Mouse (Mus musculus): Measurements from ENCODE around the gene Agfg2. TPM values are rescaled to one million over a fixed set of nuclear protein-coding genes. Genes with fewer than 3 reads are reported as not detected.

The Agfg2 gene
- polyA plus RNA-seq, 1 experiment from 2014 or later = 30.5 TPM

GRCm38 (mm10) chr5:137689974-137690373, 5.4 kb upstream of the Agfg2 start:
- Histone ChIP-seq H3K9me3 (replicated peaks; ENCODE audit: control insufficient read depth, low read length) (no peaks in the 10 kb centered on the region), H3K4me2 (ENCODE audit: low read depth, low read length) (no peak overlapping the region), H3K9ac (ENCODE audit: low read depth, low read length) (no peak overlapping the region), H3K4me1 (ENCODE audit: control insufficient read depth, low read depth, low read length) (peaks cover 26% of the 10 kb centered on the region), H3K4me3 (ENCODE audit: low read depth, low read length) (no peak overlapping the region), H3K27me3 (ENCODE audit: control insufficient read depth, insufficient read depth, low read depth, low read length) (no peaks in the 10 kb centered on the region), H3K36me3 (ENCODE audit: control insufficient read depth, insufficient read depth) (no peaks in the 10 kb centered on the region), H3K27ac (ENCODE audit: low read length) (no peak overlapping the region)
- WGBS (ENCODE audit: insufficient replicate concordance) = 82% methylated on average over 3 of the region's 3 CpGs
- no peak for ATAC-seq (ENCODE audit: low read depth)

- Histone ChIP-seq H3K4me2 (ENCODE audit: low read depth, low read length) (peak overlapping the region; percentile 76), H3K9me3 (replicated peaks; ENCODE audit: control insufficient read depth, low read length) (no peaks in the 10 kb centered on the region), H3K27ac (ENCODE audit: low read length) (peak overlapping the region; percentile 93), H3K9ac (ENCODE audit: low read depth, low read length) (peak overlapping the region; percentile 58), H3K4me1 (ENCODE audit: control insufficient read depth, low read depth, low read length) (peaks cover 39% of the 10 kb centered on the region), H3K27me3 (ENCODE audit: control insufficient read depth, insufficient read depth, low read depth, low read length) (no peaks in the 10 kb centered on the region), H3K36me3 (ENCODE audit: control insufficient read depth, insufficient read depth) (peaks cover 5% of the 10 kb centered on the region; the same call in 1 of the 2 replicates), H3K4me3 (ENCODE audit: low read depth, low read length) (peak overlapping the region; percentile 39)
- 20% methylated on average over 6 of the region's 6 CpGs for WGBS (ENCODE audit: insufficient replicate concordance)
- peak; percentile 85 for ATAC-seq (ENCODE audit: low read depth)
Measured at GRCm38 (mm10) chr5:137686127-137686790, 1.7 kb upstream of the Agfg2 start.

- Histone ChIP-seq H3K9ac (ENCODE audit: low read depth, low read length) (peak overlapping the region; percentile 50), H3K4me3 (ENCODE audit: low read depth, low read length) (peak overlapping the region; percentile 39), H3K9me3 (replicated peaks; ENCODE audit: control insufficient read depth, low read length) (no peaks in the 10 kb centered on the region), H3K36me3 (ENCODE audit: control insufficient read depth, insufficient read depth) (peaks cover 7% of the 10 kb centered on the region), H3K4me1 (ENCODE audit: control insufficient read depth, low read depth, low read length) (peaks cover 41% of the 10 kb centered on the region), H3K4me2 (ENCODE audit: low read depth, low read length) (peak overlapping the region; percentile 76), H3K27me3 (ENCODE audit: control insufficient read depth, insufficient read depth, low read depth, low read length) (no peaks in the 10 kb centered on the region), H3K27ac (ENCODE audit: low read length) (peak overlapping the region; percentile 93)
- WGBS (ENCODE audit: insufficient replicate concordance) = 48% methylated on average over 3 of the region's 3 CpGs
- ATAC-seq (ENCODE audit: low read depth) = no peak
Measured at GRCm38 (mm10) chr5:137685653-137686052, 1.1 kb upstream of the Agfg2 start.

GRCm38 (mm10) chr5:137683388-137684293, 885 bp downstream of the Agfg2 start:
- peak overlapping the region; percentile 89 for H3K27ac ChIP-seq (ENCODE audit: low read length)
- H3K4me3 ChIP-seq (ENCODE audit: low read depth, low read length) = peak overlapping the region; percentile 88
- H3K36me3 ChIP-seq (ENCODE audit: control insufficient read depth, insufficient read depth) = peaks cover 12% of the 10 kb centered on the region
- WGBS (ENCODE audit: insufficient replicate concordance) = 4% methylated on average over 28 of the region's 28 CpGs
- H3K9me3 ChIP-seq (replicated peaks; ENCODE audit: control insufficient read depth, low read length) = no peaks in the 10 kb centered on the region
- H3K4me2 ChIP-seq (ENCODE audit: low read depth, low read length) = peak overlapping the region; percentile 76
- peaks cover 41% of the 10 kb centered on the region for H3K4me1 ChIP-seq (ENCODE audit: control insufficient read depth, low read depth, low read length)
- no peak for ATAC-seq (ENCODE audit: low read depth)
- peak overlapping the region; percentile 85 for H3K9ac ChIP-seq (ENCODE audit: low read depth, low read length)
- H3K27me3 ChIP-seq (ENCODE audit: control insufficient read depth, insufficient read depth, low read depth, low read length) = no peaks in the 10 kb centered on the region

GRCm38 (mm10) chr5:137682526-137682925, 2.0 kb downstream of the Agfg2 start:
- no peak overlapping the region for H3K27ac ChIP-seq (ENCODE audit: low read length)
- peaks cover 36% of the 10 kb centered on the region for H3K4me1 ChIP-seq (ENCODE audit: control insufficient read depth, low read depth, low read length)
- H3K9me3 ChIP-seq (replicated peaks; ENCODE audit: control insufficient read depth, low read length) = no peaks in the 10 kb centered on the region
- H3K36me3 ChIP-seq (ENCODE audit: control insufficient read depth, insufficient read depth) = peaks cover 15% of the 10 kb centered on the region
- 90% methylated on average over 6 of the region's 6 CpGs for WGBS (ENCODE audit: insufficient replicate concordance)
- peak overlapping the region; percentile 40; the same call in 1 of the 2 replicates for H3K9ac ChIP-seq (ENCODE audit: low read depth, low read length)
- ATAC-seq (ENCODE audit: low read depth) = no peak
- H3K27me3 ChIP-seq (ENCODE audit: control insufficient read depth, insufficient read depth, low read depth, low read length) = no peaks in the 10 kb centered on the region
- H3K4me2 ChIP-seq (ENCODE audit: low read depth, low read length) = peak overlapping the region; percentile 76
- H3K4me3 ChIP-seq (ENCODE audit: low read depth, low read length) = peak overlapping the region; percentile 88

GRCm38 (mm10) chr5:137679726-137680125, 4.8 kb downstream of the Agfg2 start:
- Histone ChIP-seq H3K27me3 (ENCODE audit: control insufficient read depth, insufficient read depth, low read depth, low read length) (no peaks in the 10 kb centered on the region), H3K4me2 (ENCODE audit: low read depth, low read length) (no peak overlapping the region), H3K9me3 (replicated peaks; ENCODE audit: control insufficient read depth, low read length) (no peaks in the 10 kb centered on the region), H3K27ac (ENCODE audit: low read length) (no peak overlapping the region), H3K9ac (ENCODE audit: low read depth, low read length) (no peak overlapping the region), H3K4me1 (ENCODE audit: control insufficient read depth, low read depth, low read length) (peaks cover 25% of the 10 kb centered on the region), H3K36me3 (ENCODE audit: control insufficient read depth, insufficient read depth) (peaks cover 23% of the 10 kb centered on the region), H3K4me3 (ENCODE audit: low read depth, low read length) (no peak overlapping the region)
- ATAC-seq (ENCODE audit: low read depth) = no peak
- WGBS (ENCODE audit: insufficient replicate concordance) = 87% methylated on average over 4 of the region's 4 CpGs

- Histone ChIP-seq H3K27ac (ENCODE audit: low read length) (no peak overlapping the region), H3K4me1 (ENCODE audit: control insufficient read depth, low read depth, low read length) (peaks cover 35% of the 10 kb centered on the region), H3K36me3 (ENCODE audit: control insufficient read depth, insufficient read depth) (peaks cover 23% of the 10 kb centered on the region)
Measured at GRCm38 (mm10) chr5:137678736-137679135, 5.8 kb downstream of the Agfg2 start.

GRCm38 (mm10) chr5:137677859-137678258, 6.7 kb downstream of the Agfg2 start:
- ATAC-seq (ENCODE audit: low read depth) = no peak
- Histone ChIP-seq H3K4me1 (ENCODE audit: control insufficient read depth, low read depth, low read length) (peaks cover 43% of the 10 kb centered on the region), H3K4me3 (ENCODE audit: low read depth, low read length) (no peak overlapping the region), H3K27ac (ENCODE audit: low read length) (no peak overlapping the region), H3K36me3 (ENCODE audit: control insufficient read depth, insufficient read depth) (peaks cover 23% of the 10 kb centered on the region), H3K9ac (ENCODE audit: low read depth, low read length) (no peak overlapping the region), H3K4me2 (ENCODE audit: low read depth, low read length) (no peak overlapping the region), H3K9me3 (replicated peaks; ENCODE audit: control insufficient read depth, low read length) (no peaks in the 10 kb centered on the region), H3K27me3 (ENCODE audit: control insufficient read depth, insufficient read depth, low read depth, low read length) (no peaks in the 10 kb centered on the region)
- 94% methylated on average over 8 of the region's 8 CpGs for WGBS (ENCODE audit: insufficient replicate concordance)

More at GRCm38 (mm10) chr5:137678736-137679135, 5.8 kb downstream of the Agfg2 start:
- ATAC-seq (ENCODE audit: low read depth) = no peak
- Histone ChIP-seq H3K9me3 (replicated peaks; ENCODE audit: control insufficient read depth, low read length) (no peaks in the 10 kb centered on the region), H3K27me3 (ENCODE audit: control insufficient read depth, insufficient read depth, low read depth, low read length) (no peaks in the 10 kb centered on the region), H3K4me3 (ENCODE audit: low read depth, low read length) (no peak overlapping the region), H3K9ac (ENCODE audit: low read depth, low read length) (no peak overlapping the region), H3K4me2 (ENCODE audit: low read depth, low read length) (no peak overlapping the region)
- WGBS (ENCODE audit: insufficient replicate concordance) = 83% methylated on average over 3 of the region's 3 CpGs

- H3K4me3 ChIP-seq (ENCODE audit: low read depth, low read length) = no peak overlapping the region
- H3K4me1 ChIP-seq (ENCODE audit: control insufficient read depth, low read depth, low read length) = peaks cover 52% of the 10 kb centered on the region
- H3K9ac ChIP-seq (ENCODE audit: low read depth, low read length) = no peak overlapping the region; the same call in 1 of the 2 replicates
- 85% methylated on average over 8 of the region's 8 CpGs for WGBS (ENCODE audit: insufficient replicate concordance)
- H3K27me3 ChIP-seq (ENCODE audit: control insufficient read depth, insufficient read depth, low read depth, low read length) = no peaks in the 10 kb centered on the region
- no peak overlapping the region for H3K4me2 ChIP-seq (ENCODE audit: low read depth, low read length)
- no peaks in the 10 kb centered on the region for H3K9me3 ChIP-seq (replicated peaks; ENCODE audit: control insufficient read depth, low read length)
- H3K36me3 ChIP-seq (ENCODE audit: control insufficient read depth, insufficient read depth) = peaks cover 11% of the 10 kb centered on the region
- peak overlapping the region; percentile 22; the same call in 1 of the 2 replicates for H3K27ac ChIP-seq (ENCODE audit: low read length)
- no peak for ATAC-seq (ENCODE audit: low read depth)
Measured at GRCm38 (mm10) chr5:137674786-137675185, 9.7 kb downstream of the Agfg2 start.

Data from liver, embryonic 16.5 days (tissue).